Mouse (Mus musculus) heart, embryonic 14.5 days (tissue): ENCODE results near the gene Rasgrp4. TPM values are rescaled to one million over a fixed set of nuclear protein-coding genes. Genes with fewer than 3 reads are reported as not detected.

Source experiments
- ATAC-seq: fragments of 200-750 bp; cut with Nextera tagmentation; 2 replicates; pipeline ENCODE4 v1.8.0; 2017; ENCODE audit warnings: low read depth, moderate TSS enrichment; ENCODE audit not compliant: insufficient number of reproducible peaks, insufficient read depth, low FRiP score
- H3K27ac ChIP-seq, 2 experiments: fragments of 200-500 bp in 1 of 2; fragments of 300-500 bp in 1 of 2; sonication (generic) in 1 of 2; replicated peaks in 1 of 2; 2 replicates each; pipeline ENCODE4 v1.5.1; 2012 to 2014; ENCODE audit warnings: low read depth in 2 of 2, low read length in 2 of 2, control low read depth in 1 of 2, mild to moderate bottlenecking in 1 of 2, mixed read lengths in 1 of 2; ENCODE audit not compliant: control insufficient read depth in 1 of 2, insufficient read depth in 1 of 2
- H3K27me3 ChIP-seq: fragments of 300-500 bp; sonication (generic); 2 replicates; pipeline ENCODE4 v1.6.1; 2014; ENCODE audit warnings: mild to moderate bottlenecking, low read length, control low read depth; ENCODE audit not compliant: control insufficient read depth, insufficient read depth
- H3K36me3 ChIP-seq: fragments of 300-500 bp; sonication (generic); 2 replicates; pipeline ENCODE4 v1.6.1; 2014; ENCODE audit warnings: mild to moderate bottlenecking, control low read depth, low read length, mixed read lengths; ENCODE audit not compliant: control insufficient read depth, insufficient read depth
- H3K4me1 ChIP-seq, 2 experiments: fragments of 200-500 bp in 1 of 2; fragments of 300-500 bp in 1 of 2; sonication (generic) in 1 of 2; 2 replicates each; pipeline ENCODE4 v1.6.1; 2012 to 2014; ENCODE audit warnings: low read length in 2 of 2, control low read depth in 1 of 2, mixed read lengths in 1 of 2; ENCODE audit not compliant: control insufficient read depth in 2 of 2, insufficient read depth in 2 of 2
- H3K4me2 ChIP-seq: fragments of 300-500 bp; sonication (generic); 2 replicates; pipeline ENCODE4 v1.6.1; 2014; ENCODE audit warnings: mild to moderate bottlenecking, low read length
- H3K4me3 ChIP-seq, 2 experiments: fragments of 200-500 bp in 1 of 2; fragments of 300-500 bp in 1 of 2; sonication (generic) in 1 of 2; 2 replicates each; pipeline ENCODE4 v1.5.1; 2012 to 2014; ENCODE audit warnings: low read length in 2 of 2, mild to moderate bottlenecking in 2 of 2, control low read depth in 1 of 2, low read depth in 1 of 2, moderate library complexity in 1 of 2; ENCODE audit not compliant: control insufficient read depth in 1 of 2, insufficient read depth in 1 of 2
- H3K9ac ChIP-seq: fragments of 300-500 bp; sonication (generic); 2 replicates; pipeline ENCODE4 v1.6.1; 2014; ENCODE audit warnings: mild to moderate bottlenecking, low read length
- H3K9me3 ChIP-seq: fragments of 300-500 bp; sonication (generic); 2 replicates; pipeline ENCODE4 v1.6.1; 2016; ENCODE audit warnings: low read length, control low read depth; ENCODE audit not compliant: control insufficient read depth
- WGBS: fragments of 180-500 bp; shearing (Covaris S2); extraction: QIAGEN DNeasy Blood & Tissue Kit; methylation state at CpG from one replicate; pipeline ENCODE4 v1.1.7; 2014; 5-methylcytosine and 5-hydroxymethylcytosine counted together
- polyA plus RNA-seq: library from polyadenylated mRNA; unstranded; fragments of >200 nt; fragmentation: Nextera tagmentation; extraction: Ambion mirVana; gene quantifications from 2 replicates; pipeline ENCODE4 v1.2.1, GENCODE M21; 2014

Rasgrp4 gene
- polyA plus RNA-seq, 1 experiment from 2014 or later = 0.43 TPM

GRCm38 (mm10) chr7:29154018-29154720 lies 19.5 kb downstream of the Rasgrp4 start:
- Histone ChIP-seq H3K4me2 (no peak overlapping the region), H3K4me1 (peaks cover 4 to 7% of the 10 kb centered on the region in 2 experiments; a peak in 2 of 4 replicates), H3K4me3 (no peak overlapping the region), H3K36me3 (no peaks in the 10 kb centered on the region), H3K27me3 (peaks cover 11% of the 10 kb centered on the region), H3K9ac (no peak overlapping the region), H3K9me3 (peaks cover 6% of the 10 kb centered on the region; the same call in 1 of the 2 replicates), H3K27ac (no peak overlapping the region)
- WGBS = 93% methylated on average over 14 of the region's 14 CpGs
- no peak for ATAC-seq

- H3K9me3 ChIP-seq = peaks cover 6% of the 10 kb centered on the region; the same call in 1 of the 2 replicates
- no peaks in the 10 kb centered on the region for H3K36me3 ChIP-seq
- H3K4me1 ChIP-seq = peaks cover 4 to 7% of the 10 kb centered on the region in 2 experiments; a peak in 2 of 4 replicates
- H3K4me2 ChIP-seq = peak overlapping the region; percentile 93
- peak overlapping the region; percentile 62 to 65 for H3K4me3 ChIP-seq
- peak overlapping the region; percentile 20 to 85; a peak in 3 of 4 replicates for H3K27ac ChIP-seq
- peaks cover 13% of the 10 kb centered on the region for H3K27me3 ChIP-seq
- peak overlapping the region; percentile 85 for H3K9ac ChIP-seq
- 8% methylated on average over 37 of the region's 37 CpGs for WGBS
- ATAC-seq = peak; percentile 85
Observed at GRCm38 (mm10) chr7:29155196-29155837, 20.7 kb downstream of the Rasgrp4 start.

DNA sequence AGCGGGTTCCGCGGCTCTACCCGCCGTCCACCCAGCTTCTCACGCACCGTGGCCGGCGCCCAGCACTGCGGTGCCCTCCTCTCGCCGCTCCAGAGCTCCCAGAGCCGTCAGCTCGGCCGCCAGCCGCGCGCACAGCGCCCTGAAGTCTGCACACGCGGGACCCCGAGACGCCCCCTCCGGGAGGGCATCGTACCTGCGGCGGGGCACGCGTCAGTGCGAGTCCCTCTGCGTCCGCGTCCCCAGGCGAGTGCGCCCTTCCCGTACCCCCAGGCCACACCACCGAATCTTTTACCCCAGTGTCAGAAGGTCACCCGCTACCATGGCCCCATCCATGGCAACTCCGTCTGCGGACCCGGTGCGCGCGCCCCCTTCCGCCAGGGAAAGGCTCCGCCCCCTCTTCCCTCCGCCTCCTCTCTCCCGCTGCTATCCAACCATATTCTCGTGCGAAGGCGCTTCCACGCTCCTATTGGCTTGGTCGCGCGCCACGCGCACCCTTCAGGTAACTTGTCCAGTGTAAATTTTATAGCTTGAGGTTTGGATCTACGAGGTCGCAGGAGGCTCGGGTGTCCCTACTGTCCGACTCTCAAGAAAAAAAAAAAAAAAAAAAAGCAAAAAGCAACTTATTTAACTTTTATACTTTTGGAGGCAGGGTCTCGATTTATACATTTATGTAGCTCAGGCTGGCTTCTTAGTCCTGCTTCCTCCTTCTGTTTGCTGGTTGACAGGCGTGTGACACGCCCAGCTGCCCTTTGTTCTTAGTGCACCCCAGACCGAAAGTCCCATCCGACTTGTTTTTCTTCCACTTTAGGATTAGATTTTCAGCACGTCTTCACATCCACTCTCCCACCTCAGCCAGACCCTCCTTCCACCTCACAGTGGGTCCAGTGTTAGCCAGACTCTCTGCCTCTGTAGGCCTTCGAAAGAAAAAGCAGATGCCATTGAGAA lies 21.5 kb downstream of the Rasgrp4 start, which contains the start of gene Fam98c:
TSS of gene Fam98c (minus strand) at position 397 of the 945 bp plus-strand sequence.
- Histone ChIP-seq H3K27ac (peak within 1 kb of the TSS; percentile 20 to 85; a peak in 3 of 4 replicates), H3K27me3 (peaks cover 13% of the 10 kb centered on the region), H3K4me3 (peak within 1 kb of the TSS; percentile 62 to 65), H3K4me2 (peak within 1 kb of the TSS; percentile 93), H3K36me3 (no peaks in the 10 kb centered on the region), H3K9me3 (peaks cover 6% of the 10 kb centered on the region; the same call in 1 of the 2 replicates), H3K4me1 (peaks cover 4 to 7% of the 10 kb centered on the region in 2 experiments; a peak in 2 of 4 replicates), H3K9ac (peak within 1 kb of the TSS; percentile 85)
- 4% methylated on average over 54 of the region's 68 CpGs for WGBS
- ATAC-seq = peak; percentile 68

- ATAC-seq = no peak
- WGBS = 1% methylated on average over 5 of the region's 5 CpGs
- no peaks in the 10 kb centered on the region for H3K36me3 ChIP-seq
- H3K4me3 ChIP-seq = no peak overlapping the region
- no peak overlapping the region for H3K9ac ChIP-seq
- peaks cover 6% of the 10 kb centered on the region; the same call in 1 of the 2 replicates for H3K9me3 ChIP-seq
- H3K4me1 ChIP-seq = peaks cover 7 to 9% of the 10 kb centered on the region in 2 experiments; a peak in 2 of 4 replicates
- no peak overlapping the region for H3K27ac ChIP-seq
- peaks cover 16% of the 10 kb centered on the region for H3K27me3 ChIP-seq
- no peak overlapping the region for H3K4me2 ChIP-seq
Observed at GRCm38 (mm10) chr7:29158264-29158663, 23.6 kb downstream of the Rasgrp4 start.

DNA sequence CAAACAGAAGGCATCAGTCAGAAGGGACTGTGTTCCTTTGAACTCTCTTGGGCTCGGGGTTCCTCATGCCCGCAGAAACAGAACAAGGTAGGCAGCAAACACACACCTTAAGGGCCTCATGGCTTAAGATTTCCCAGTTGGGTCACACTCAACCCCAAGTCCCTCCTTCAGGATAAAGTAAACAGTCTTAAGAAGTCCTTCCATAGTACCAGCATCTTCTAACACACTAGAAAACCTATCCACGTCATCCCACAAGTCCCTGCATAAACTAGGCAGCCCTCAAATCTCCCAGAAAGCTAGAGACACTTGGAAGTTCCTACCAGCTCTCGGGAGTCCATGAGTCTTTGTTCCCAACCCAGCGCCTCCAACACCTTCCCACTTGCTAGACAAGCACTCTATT lies 27.6 kb downstream of the Rasgrp4 start:
- no peaks in the 10 kb centered on the region for H3K9me3 ChIP-seq
- H3K36me3 ChIP-seq = no peaks in the 10 kb centered on the region
- no peak for ATAC-seq
- H3K9ac ChIP-seq = no peak overlapping the region
- H3K4me1 ChIP-seq = 0 out of 4 replicates have a peak, but pooled peaks cover 0 to 5% of the 10 kb centered on the region in 2 experiments
- no peak overlapping the region for H3K4me2 ChIP-seq
- 67% methylated on average over 5 of the region's 5 CpGs for WGBS
- no peak overlapping the region for H3K27ac ChIP-seq
- H3K27me3 ChIP-seq = peaks cover 20% of the 10 kb centered on the region
- H3K4me3 ChIP-seq = no peak overlapping the region

- peaks cover 22% of the 10 kb centered on the region for H3K27me3 ChIP-seq
- H3K27ac ChIP-seq = no peak overlapping the region
- no peaks in the 10 kb centered on the region for H3K9me3 ChIP-seq
- H3K9ac ChIP-seq = no peak overlapping the region
- 18% methylated on average over 9 of the region's 9 CpGs for WGBS
- 0 out of 4 replicates have a peak, but pooled peaks cover 0 to 5% of the 10 kb centered on the region in 2 experiments for H3K4me1 ChIP-seq
- peak; percentile 19; the same call in 1 of the 2 replicates for ATAC-seq
- no peaks in the 10 kb centered on the region for H3K36me3 ChIP-seq
- no peak overlapping the region for H3K4me2 ChIP-seq
- no peak overlapping the region for H3K4me3 ChIP-seq
Observed at GRCm38 (mm10) chr7:29162750-29163525, 28.3 kb downstream of the Rasgrp4 start.
